Mouse (Mus musculus) erythroblast, embryonic 14.5 days (primary cell): ENCODE data around the gene Pomgnt1. TPM values are rescaled to one million over a fixed set of nuclear protein-coding genes. Genes with fewer than 3 reads are reported as not detected.

ENCODE experiments used
- H3K27me3 ChIP-seq: 2 replicates; pipeline ENCODE4 v1.6.1; 2012; ENCODE audit warnings: inconsistent platforms; ENCODE audit not compliant: control insufficient read depth
- H3K36me3 ChIP-seq: 2 replicates; pipeline ENCODE4 v1.6.1; 2012; ENCODE audit warnings: mild to moderate bottlenecking, inconsistent platforms; ENCODE audit not compliant: control insufficient read depth
- H3K4me1 ChIP-seq: 2 replicates; pipeline ENCODE4 v1.6.1; 2012; ENCODE audit warnings: inconsistent platforms; ENCODE audit not compliant: control insufficient read depth
- H3K4me3 ChIP-seq: replicated peaks from 2 replicates; pipeline ENCODE3; 2012; ENCODE audit warnings: moderate library complexity, mild to moderate bottlenecking, inconsistent platforms
- H3K9me3 ChIP-seq: 2 replicates; pipeline ENCODE4 v1.6.1; 2012; ENCODE audit warnings: low read length, inconsistent platforms, mixed read lengths; ENCODE audit not compliant: control insufficient read depth
- GATA1 ChIP-seq: IDR thresholded peaks from 2 replicates; pipeline ENCODE4 v1.6.1; 2012; ENCODE audit warnings: low read length, inconsistent platforms, mixed read lengths
- TAL1 ChIP-seq: IDR thresholded peaks from 3 replicates; pipeline ENCODE4 v1.6.1; 2012; ENCODE audit warnings: low read length, inconsistent platforms, mixed read lengths
- polyA plus RNA-seq: library from polyadenylated mRNA; stranded (reverse); fragments of >175 nt; gene quantifications from 2 replicates; pipeline ENCODE4 v1.2.3, GENCODE M21; 2012

The Pomgnt1 gene
- polyA plus RNA-seq, 1 experiment: 0.18 TPM

DNA sequence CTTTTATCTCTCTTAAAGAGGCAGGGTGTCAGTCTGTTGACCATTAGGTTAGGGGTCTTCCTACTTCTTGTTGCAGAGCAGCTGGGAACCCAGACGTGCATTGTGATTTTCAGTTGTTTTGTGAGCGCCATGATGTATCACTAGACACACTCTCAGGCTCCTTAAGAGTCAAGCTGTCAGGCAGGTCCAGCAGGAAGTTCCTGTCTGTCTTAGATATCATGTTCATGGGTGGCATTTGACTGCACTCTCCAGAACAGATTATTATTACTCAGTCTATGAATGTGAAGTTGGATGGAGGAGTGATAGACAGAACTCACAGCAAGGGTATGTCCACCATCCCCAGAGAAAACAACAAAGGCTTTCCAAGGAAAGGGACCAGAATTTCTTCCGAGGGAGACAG lies 80.8 kb downstream of the Pomgnt1 start:
- H3K27me3 ChIP-seq: no peaks in the 10 kb centered on the region
- H3K36me3 ChIP-seq: no peaks in the 10 kb centered on the region
- no peak overlapping the region for H3K4me3 ChIP-seq
- TF ChIP-seq GATA1: no peak
- TF ChIP-seq TAL1: no peak
- H3K4me1 ChIP-seq: no peaks in the 10 kb centered on the region
- H3K9me3 ChIP-seq: no peaks in the 10 kb centered on the region

DNA sequence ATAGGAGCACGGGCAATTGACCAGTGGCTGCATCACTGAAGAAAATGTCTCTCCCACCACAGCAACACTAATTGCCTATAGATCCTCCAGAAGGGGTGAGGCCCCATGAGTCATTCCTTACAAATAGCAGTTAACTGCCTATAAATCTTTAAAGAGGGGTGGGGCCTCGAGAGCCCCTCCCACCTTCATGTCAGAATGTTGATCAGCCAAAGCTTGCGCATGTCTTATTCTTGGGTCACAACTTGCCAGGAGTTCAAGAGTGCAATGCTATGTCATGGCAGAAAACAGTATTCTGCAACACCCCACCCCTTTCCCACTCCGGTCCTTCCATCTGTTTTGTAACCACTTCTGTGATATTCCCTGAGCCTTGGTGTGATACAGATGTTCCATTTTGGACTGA lies 82.9 kb downstream of the Pomgnt1 start:
- Histone ChIP-seq H3K27me3 (no peaks in the 10 kb centered on the region), H3K4me3 (no peak overlapping the region), H3K9me3 (no peaks in the 10 kb centered on the region), H3K36me3 (no peaks in the 10 kb centered on the region), H3K4me1 (no peaks in the 10 kb centered on the region)
- TF ChIP-seq TAL1 (no peak), GATA1 (no peak)

DNA sequence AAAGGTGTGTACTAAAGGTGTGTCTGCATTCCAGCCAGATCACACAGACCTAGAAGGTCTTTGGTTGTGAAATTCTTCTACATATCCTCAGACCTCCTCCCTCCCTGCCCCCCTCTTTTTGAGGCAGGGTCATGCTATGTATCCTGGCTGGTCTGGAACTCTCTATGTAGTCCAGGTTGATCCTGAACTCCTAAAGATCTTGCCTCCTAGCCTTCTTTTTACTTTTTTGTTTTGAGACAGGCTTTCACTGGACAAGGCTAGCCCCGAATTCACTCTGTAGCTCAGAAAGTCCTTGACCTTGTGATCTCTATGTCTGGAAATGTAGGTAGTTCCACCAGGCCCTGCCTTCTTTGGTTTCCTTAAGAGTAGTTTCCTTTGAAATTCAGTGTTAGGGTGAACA lies 85.3 kb downstream of the Pomgnt1 start:
- Histone ChIP-seq H3K4me1 (no peaks in the 10 kb centered on the region), H3K9me3 (no peaks in the 10 kb centered on the region), H3K36me3 (no peaks in the 10 kb centered on the region), H3K27me3 (no peaks in the 10 kb centered on the region), H3K4me3 (no peak overlapping the region)
- TF ChIP-seq GATA1 (no peak), TAL1 (no peak)

Other genes starting within 250 kb of the Pomgnt1 start
- 0.02 TPM in 1 of 2 replicates, not detected in the other for gene Kncn, start 239.4 kb upstream of the Pomgnt1 start, polyA plus RNA-seq
- gene 6430628N08Rik, start 233.2 kb upstream of the Pomgnt1 start, polyA plus RNA-seq: not detected in 2 replicates
- not detected in 2 replicates for gene Dmbx1, start 183.9 kb upstream of the Pomgnt1 start, polyA plus RNA-seq
- 0.02 and 0.04 TPM in 2 replicates for gene Faah, start 105.9 kb upstream of the Pomgnt1 start, polyA plus RNA-seq
- gene Nsun4, start 70.0 kb upstream of the Pomgnt1 start, polyA plus RNA-seq: 0.01 and 0.06 TPM in 2 replicates
- 12.6 and 16.3 TPM in 2 replicates for gene Uqcrh, start 48.8 kb upstream of the Pomgnt1 start, polyA plus RNA-seq
- gene Lrrc41, start 48.6 kb upstream of the Pomgnt1 start, polyA plus RNA-seq: 0.56 and 1.2 TPM in 2 replicates
- gene Rad54l, start 150 bp upstream of the Pomgnt1 start, polyA plus RNA-seq: 0.21 and 0.25 TPM in 2 replicates
- gene Lurap1, start 27.5 kb downstream of the Pomgnt1 start, polyA plus RNA-seq: not detected in 2 replicates
- gene Tspan1, start 43.8 kb downstream of the Pomgnt1 start, polyA plus RNA-seq: 0.05 TPM in 1 of 2 replicates, not detected in the other
- not detected in 2 replicates for gene 1700042G07Rik, start 49.5 kb downstream of the Pomgnt1 start, polyA plus RNA-seq
- not detected in 2 replicates for gene Gm49337, start 49.5 kb downstream of the Pomgnt1 start, polyA plus RNA-seq
- gene Pik3r3, start 97.8 kb downstream of the Pomgnt1 start, polyA plus RNA-seq: 0.01 and 0.05 TPM in 2 replicates